Mouse (Mus musculus): ENCODE data around the gene Clptm1.

DNA sequence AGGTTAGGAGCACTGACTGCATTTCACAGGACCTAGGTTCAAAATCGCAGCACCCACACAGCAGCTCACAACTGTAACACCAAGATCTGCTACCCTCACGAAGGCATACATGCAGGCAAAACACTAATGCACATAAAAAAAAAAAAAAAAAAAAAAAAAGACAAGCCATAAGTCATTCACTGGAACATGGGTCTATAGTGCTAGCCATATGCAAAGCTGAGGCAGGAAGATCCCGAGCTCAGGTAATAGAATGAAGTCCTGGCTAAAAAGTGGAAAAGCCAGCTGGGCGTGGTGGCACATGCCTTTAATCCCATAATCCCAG lies 35.0 kb upstream of the Clptm1 start:
- TF ChIP-seq CTCF (IDR thresholded peaks at IDR 0.05; ENCODE audit: low read depth) (no peak), EP300 (IDR thresholded peaks at IDR 0.05; ENCODE audit: low read depth) (no peak)
